Mouse (Mus musculus) layer of hippocampus, adult 8-10 months (tissue): Measurements from ENCODE around the gene Clec2i. TPM values are rescaled to one million over a fixed set of nuclear protein-coding genes. Genes with fewer than 3 reads are reported as not detected.
"Not testable (repeated sequence)": the region's sequence is repeated elsewhere in the genome, so short reads cannot be mapped to it uniquely, and the experiment has no call there.

ENCODE experiments used
- DNase-seq, 2 experiments: peaks; one replicate each; pipeline ENCODE4 v3.0.0; 2022; ENCODE audit warnings: low spot score in 2 of 2
- total RNA-seq, 4 experiments: library from RNA; stranded (reverse); gene quantifications; 2 replicates each; pipeline ENCODE4 v1.2.4; 2022

Clec2i gene
- total RNA-seq, 4 experiments from 2014 or later: not detected

DNA sequence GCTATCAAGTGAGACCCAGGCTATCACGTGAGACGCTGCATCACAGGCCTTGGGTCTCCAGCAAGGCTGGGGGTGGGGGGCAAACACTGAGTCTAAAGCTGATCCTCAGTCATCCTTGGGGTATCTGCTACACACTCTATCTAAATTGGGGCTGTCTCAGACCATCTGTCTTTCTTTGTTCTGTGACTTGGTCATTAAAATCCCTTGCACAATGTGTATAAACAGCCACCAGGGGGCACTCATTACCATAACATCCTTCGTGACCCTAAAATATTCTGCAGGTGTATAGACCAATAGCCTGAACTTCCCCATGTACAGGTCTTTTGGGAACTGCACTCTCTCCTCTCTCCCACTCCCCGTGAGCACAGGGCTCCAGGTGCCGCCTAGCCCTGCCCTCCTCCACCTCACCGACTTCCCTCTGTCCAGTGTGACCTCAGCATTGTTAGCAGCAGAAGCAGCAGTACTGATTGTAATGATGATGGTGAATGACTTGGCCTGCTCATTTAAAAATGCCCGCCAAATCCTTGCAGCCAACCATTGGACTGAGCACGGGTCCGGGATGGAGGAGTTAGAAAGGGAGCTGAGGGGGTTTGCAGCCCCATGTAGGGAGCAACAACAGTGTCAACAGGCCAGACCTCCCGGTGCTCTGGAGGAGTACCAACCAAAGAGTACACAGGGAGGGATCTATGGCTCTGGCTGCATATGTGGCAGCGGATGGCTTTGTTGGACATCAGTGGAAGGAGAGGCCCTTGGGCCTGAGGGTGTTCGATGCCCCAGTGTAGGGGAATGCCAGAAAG lies 33.2 kb upstream of the Clec2i start:
- peak in 1 of 2 experiments; percentile 74 for DNase-seq

DNA sequence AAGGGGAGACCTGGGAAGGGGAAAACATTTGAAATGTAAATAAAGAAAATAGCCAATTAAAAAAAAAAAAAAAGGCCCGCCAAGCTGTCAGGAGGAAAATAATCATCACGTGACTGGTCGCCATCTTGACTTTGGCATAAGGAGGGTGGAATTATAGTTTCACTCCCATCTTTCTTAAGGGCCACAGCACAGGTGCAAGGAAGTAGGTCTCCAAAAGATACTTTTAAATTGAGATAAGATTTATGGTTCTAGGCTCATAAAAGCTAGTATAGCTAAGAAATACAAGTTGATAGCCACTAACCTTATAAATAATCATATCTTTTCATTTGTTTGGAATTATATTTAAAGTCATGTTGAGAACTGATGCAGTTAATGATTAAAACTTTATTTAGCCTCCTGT lies 32.5 kb upstream of the Clec2i start:
- DNase-seq: no peak

DNA sequence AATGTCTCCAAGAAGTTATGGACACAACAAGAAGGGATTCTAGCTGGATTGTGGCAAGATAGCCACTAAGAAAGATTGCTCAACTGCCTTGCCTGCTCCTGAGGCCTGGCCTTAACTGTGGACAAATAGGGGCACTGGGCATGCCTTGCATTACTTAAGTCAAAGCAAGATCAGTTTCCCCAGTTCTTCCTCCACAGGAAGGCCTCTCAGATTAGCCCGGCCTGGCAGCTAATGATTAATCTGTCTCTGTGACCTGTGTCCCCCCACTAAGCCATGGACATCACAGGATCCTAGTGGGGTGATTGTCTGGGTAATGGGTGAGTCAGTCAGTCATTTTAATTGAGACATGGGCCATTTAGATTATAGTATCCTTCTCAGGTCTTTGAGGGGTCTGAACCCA lies 31.9 kb upstream of the Clec2i start:
- no peak for DNase-seq

DNA sequence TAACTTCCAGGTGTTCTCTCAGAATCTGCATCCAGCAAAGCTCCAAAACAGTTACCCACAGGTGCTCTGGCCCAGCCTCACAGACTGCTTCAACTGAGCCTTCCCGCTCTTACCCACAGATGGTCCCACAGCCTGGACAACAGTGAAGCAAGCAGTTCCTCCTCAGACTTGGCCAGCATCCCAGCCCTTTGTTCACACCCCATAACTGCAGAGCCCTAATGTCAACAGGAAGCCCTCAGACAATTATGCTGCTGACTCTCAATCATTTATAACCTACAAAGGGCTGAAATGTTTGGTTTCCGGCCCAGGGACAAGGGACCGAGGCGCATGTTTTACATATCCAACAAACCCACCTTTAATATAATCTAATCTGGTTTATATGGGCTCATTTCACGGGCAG lies 31.1 kb upstream of the Clec2i start:
- peak; percentile 46 to 58 for DNase-seq

DNA sequence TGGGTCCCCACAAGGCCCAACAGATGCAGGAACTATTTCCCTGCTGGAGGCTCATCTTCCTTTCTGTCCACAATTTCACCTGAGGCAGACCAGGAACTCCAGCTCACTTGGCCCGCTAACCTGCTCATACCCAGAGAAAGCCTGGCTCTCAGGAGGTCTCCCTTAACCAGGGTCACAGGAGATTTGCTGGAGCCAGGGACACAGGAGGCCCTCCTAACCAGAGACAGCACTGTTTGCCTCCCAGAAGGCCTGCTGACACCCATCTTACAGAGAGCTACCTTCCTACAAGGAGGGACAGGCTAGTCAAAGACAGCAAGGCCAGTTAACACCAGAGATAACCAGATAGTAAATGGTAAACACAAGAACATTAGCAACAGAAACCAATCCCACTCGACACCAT lies 29.4 kb upstream of the Clec2i start:
- DNase-seq: no peak

DNA sequence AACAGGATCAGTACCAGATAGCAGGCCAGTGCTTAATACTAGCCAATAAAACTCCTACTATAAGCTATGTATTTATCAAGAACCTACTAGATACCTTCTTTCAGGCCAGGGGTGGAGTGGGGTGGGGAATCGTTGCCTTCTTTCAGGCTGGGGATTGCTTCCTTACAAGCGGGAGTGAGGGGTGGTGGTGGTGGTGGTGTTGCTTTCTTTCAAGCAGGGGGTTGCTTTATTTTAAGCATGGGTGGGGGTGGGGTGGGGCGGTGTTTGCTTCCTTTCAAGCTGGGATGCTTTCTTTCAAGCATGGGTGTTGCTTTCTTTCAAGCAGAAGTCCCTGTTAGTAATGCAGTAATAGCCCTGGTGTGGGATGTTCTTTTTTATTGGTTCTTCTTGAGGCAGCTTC lies 18.5 kb upstream of the Clec2i start:
- DNase-seq: no peak

DNA sequence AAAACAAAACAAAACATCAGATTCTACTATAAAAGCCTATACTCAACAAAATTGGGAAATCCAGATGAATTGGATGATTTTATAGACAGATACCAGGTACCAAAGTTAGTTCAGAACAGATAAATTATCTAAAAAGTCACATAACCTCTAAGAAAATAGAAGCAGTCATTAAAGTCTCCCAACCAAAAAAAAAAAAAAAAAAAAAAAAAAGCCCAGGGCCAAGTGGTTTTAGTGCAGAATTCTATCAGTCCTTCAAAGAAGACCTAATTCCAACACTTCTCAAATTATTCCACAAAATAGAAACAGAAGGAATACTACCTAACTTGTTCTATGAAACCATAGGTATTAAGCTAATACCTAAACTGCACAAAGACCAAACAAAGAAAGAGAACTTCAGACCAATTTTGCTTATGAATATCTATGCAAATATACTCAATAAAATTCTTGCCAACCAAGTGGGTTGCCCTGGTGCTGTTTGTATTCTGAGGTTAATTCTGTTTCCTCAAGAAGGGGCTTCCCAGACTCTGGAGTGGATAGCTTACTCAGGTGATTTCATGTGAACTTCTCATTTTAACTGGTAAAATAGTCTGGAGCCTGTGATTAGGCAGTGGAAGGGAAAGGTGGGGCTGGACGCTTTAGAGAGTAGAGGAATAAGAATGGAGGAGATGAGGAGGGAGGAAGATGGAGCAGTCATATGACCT lies 15.3 kb upstream of the Clec2i start:
- no peak for DNase-seq

DNA sequence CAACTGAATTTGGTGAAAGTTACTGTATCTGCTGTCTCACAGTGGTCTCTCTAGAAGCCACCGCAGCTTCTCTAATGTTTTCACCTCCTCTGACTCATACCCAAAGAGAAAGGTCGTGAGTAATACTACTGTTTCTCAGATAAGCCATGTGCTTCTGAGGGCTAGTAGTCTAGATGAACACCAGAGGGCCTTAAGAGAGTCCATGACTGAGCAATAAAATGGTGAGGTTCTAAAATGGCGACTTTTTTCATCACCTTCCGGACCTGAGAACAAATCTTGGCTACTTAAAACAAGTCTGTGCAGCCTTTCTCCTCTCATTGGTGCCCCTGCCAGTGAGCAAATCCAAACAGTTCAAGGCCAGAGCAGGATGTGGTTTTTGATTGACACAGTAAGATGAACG lies 1.4 kb downstream of the Clec2i start:
- DNase-seq: no peak

DNA sequence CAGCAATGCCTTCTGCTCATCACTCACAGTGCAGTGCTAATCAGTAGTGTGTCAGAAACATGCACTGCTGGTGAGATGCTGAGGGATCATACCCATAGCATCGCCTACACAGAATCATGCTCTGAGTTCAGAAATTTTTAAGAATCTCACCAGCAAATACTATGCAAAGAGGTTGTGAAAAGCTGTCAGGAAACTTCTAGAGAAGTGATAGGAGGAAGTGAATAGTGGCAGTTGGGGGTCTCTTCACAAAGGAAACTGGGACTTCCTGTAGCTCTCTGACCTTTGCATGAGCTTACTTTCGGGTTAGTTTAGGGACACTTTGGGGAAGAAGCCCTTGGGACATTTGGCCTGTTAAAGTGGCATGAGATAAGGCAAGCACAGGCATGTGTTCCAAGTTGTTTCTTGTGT lies 3.6 kb downstream of the Clec2i start, which contains the start of gene BC035044:
Gene BC035044, minus strand, starts transcription at position 179 of the 408 bp plus-strand sequence.
- no peak for DNase-seq

DNA sequence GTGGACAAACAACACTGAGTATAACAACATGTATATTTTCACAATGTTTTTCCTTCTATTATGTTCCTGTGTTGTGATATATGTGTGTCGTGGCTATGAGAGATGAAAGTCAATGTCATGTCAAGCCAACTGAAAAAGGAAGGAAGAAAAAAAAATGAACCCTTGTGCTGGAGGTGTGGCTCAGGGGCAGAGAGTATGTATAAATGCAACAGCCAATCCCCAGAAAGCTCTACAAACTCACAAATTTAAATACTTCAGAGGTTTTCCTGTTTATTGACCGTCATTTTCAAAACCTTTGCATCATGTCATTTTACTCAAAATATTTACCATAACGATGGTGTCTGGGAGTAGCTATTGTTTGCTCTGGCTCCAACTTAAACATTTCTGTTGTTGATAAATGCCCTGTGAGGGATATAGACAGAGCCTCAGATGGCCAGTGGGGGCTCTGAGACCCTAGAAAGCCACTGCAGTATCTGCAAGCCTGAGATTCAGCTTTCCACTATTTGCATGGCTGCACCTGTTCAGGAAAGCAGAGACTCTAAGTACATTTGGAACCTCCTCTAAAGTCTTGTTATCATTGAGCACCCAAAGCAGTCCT lies 8.1 kb downstream of the Clec2i start:
- no peak for DNase-seq

DNA sequence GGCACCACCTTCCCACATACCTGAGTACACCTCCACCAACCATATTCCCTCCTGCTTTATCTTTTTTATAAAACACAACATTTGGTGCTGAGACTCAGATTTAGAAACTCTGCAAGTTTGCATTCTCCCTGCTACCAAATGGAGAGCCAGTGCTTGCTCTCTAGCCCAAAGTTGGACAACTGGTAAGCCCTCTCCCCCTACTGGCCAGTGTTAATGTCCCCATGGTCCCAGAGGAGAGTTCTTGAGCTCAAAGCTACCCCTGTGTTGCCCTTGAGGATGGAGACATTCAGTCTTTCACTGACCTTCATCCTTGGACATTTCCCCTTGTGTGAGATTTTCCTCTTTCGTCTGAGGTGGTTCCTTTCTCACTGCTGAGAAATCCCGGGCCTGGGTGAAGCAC lies 12.7 kb downstream of the Clec2i start:
- no peak for DNase-seq

DNA sequence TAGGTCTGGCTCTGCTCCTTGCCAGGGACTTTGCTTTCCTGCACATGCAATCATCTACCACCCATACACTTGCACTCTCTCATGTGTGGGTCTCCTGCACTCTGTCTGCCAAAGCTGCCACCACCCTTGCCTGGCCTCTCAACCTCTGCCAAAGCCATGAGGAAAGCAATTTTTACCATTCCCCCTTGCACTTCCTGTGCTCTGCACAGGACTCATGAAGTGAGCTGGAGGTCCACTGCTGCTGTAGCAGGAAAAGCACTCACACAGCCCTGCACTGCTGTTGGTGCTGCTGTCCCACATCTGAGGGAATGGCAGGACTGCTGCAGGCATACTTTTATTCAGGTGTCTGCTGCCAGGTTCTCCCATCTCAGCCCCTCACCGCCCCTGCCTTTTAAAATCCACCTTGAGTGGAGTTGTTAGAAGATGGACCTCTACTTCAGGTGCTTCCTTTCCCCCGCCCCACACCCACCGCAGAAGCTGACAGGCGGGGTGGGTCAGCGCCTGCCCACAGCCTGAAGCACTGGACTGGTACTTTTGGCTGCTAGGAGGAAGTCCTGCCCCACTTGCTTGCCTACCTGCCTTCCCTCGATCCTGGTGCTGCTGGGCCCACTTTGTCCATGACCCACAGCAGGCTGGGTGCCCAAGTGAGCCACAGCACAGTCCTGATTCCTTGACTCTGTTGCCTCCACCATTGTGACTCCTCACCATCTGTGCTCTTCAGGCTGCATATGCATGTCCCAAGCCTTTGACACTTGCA lies 13.6 kb downstream of the Clec2i start:
- DNase-seq: not testable (repeated sequence)

DNA sequence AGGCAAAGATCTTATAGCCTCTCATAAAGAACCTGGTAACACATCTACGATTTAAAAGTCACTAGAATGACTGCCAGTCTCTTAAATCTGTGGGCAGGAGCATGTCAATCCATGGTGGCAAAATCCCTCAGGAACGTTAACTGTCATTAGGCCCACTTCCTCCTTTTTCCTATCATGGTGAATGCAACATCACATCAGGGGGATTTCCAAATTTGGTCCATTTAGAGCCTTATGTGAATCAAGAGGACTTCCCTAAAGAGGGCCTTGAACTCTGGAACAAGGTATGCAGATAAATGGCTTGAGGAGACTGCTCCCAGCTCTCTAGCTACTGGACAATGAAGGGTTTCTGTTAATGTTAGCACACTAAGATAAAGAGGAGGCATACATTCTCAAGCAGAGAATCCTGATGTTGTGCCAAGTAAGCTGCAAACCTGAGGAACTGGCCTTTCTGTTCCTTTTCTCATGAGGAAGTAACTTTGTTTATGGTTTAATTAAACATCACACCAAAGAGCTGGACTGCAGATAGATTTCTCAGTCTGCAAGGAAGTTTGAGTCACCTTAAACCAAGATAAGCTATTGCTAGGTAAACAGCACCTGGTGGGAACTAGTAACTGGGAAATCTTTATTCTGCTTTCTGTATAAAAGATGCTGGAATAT lies 26.3 kb downstream of the Clec2i start:
- DNase-seq: no peak

DNA sequence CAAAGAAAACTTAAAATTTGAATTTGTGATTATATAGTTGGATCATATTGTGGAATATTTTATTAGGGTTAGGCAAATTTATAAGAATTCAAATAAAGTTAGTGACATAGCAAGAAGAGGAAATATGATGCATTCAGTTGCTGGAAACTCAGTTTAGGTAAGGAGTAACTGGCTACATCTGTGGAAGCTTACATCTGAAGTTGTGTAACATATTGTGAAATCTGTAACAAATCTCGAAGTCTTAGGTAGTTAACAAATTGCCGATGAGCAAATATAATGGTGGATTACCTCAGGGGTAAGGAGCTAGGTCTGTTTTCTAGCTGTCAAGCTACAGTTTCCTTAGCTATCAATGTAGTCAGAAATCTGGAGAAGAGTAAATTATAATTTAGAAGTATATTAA lies 29.9 kb downstream of the Clec2i start:
- DNase-seq: no peak

DNA sequence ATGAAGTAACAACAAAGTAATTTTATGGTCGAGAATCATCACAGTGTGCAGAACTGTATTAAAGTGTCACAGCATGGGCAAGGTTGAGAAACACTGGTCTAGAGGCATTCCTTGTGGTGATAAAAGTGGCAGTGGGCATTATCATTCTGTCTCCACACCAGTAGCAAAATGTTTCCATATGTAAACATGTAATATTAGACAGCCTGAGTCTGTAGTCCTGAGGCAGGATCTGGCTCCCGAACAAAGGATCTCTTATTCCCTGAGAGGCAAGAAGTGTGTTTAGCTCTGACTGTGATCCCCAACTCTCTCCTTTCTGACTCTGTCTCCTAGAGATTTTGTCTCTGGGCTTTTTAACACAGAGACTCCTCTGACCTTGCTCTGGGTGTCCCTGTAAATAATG lies 45.7 kb downstream of the Clec2i start:
- DNase-seq: no peak

DNA sequence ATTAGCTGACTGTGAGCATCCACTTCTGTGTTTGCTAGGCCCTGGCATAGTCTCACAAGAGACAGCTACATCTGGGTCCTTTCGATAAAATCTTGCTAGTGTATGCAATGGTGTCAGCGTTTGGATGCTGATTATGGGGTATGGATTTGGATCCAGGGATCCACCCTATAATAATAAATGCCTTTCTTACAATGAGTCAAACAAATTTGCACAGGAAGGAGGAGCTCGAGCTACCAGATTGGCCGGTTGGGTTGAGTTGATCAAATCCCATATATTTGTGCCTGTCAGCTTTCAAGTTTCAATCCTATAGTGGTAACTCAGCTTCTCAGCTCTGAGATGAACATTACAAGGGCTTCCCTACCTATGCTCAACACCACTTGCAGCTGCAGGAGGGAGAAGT lies 46.7 kb downstream of the Clec2i start, which contains the start of gene Clec2g:
Gene Clec2g, plus strand, starts transcription at position 301 of the 400 bp plus-strand sequence.
- DNase-seq: not testable (repeated sequence)

DNA sequence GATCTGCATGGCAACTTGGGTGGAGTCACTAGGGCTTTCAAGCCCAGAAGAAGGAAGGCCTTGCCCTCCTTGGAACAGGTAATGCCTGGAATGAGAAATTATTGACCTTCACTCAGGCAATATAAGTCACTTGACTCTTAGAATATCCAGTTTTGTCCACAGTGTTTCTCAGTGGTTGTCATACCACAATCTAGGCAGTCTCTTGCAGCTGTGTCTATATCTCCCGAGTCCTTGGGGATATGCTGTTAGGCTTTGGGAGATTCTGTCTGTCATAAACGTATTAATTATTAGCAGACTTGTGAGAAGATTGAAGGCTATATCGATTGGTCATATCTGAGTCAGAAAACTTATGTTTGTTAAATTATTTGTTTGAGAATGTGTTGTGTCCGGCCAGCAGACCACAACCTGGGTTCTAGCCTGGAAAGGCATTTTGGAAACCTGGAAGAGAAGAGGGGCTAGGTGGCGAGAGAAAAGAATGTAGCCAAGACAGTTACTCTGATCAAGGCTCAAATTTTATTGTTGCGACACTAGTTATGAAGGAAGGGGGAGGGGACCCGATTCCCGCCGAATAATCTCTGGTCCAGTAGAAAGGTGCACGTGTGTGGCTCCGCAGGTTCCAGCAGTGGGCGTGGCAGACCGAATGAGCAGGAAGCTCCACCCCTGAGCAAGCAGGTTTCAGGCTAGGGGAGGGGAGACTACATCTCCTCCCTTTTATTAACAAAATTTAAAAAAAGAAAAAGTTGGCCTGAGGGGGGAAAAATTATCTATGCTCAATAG lies 48.7 kb downstream of the Clec2i start:
- not testable (repeated sequence) for DNase-seq

DNA sequence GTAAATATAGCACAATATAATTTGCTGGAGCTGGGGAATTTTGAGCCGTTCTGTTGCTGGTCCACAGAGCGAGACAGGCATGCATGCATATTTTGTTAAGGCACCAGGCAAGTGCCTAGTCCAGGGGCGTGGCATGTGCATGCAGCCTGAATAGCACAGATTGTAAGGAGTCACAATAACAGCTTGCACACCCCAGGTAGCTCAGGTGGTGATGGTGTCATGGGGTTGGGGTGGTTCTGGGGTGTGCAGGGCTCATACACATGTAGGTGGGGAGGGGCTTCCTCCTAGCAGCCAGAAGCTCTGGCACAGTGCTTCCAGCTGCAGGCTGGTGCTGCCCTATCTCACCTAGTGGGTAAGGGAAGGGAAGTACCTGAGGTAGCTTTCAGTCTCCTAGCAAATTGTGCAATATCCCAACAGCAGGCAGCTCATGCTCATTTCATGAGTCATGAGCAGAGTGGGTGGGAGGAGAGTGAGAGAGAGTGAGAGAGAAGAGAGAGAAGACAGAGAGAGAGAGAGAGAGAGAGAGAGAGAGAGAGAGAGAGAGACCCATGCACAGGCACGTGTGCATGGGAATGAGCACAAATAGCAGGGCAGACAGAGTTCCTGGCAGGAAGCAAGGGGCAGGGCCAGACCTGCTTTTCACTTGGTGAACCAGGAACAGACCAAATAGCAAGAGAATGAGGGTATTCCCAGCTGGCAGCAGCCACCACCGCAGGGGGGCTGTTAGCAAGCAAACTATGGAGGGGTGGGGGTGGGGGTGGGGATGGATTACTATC lies 54.4 kb downstream of the Clec2i start:
- no peak for DNase-seq

DNA sequence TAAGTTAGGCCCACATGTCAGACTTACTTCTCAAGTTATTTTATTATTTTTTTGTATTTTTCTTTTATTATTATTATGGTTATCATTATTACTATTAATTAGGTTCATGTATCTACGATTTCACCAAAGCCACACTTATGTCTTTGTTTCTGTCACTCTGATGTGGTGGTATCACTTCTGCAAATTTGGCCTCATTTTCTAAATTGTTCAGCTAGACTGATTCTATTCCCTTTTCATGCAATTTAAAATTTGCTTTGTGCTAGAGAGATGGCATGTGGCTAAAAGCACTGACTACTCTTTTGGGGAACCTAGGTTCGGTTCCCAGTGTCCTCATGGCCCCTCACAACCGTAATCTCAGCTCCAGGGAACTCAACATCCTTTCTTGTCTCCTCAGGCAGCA lies 58.2 kb downstream of the Clec2i start:
- no peak for DNase-seq
